Mouse (Mus musculus) midbrain, embryonic 14.5 days (tissue): Measurements from ENCODE around the gene Ift57. TPM values are rescaled to one million over a fixed set of nuclear protein-coding genes. Genes with fewer than 3 reads are reported as not detected.

Source experiments
- ATAC-seq: fragments of 200-750 bp; cut with Nextera tagmentation; 2 replicates; pipeline ENCODE4 v1.8.0; 2017; ENCODE audit warnings: moderate number of reproducible peaks, moderate library complexity; ENCODE audit not compliant: low FRiP score, low TSS enrichment
- DNase-seq: peaks from one replicate; pipeline ENCODE4 v3.0.0-alpha.2; 2015
- H3K27ac ChIP-seq: fragments of 300-500 bp; sonication (generic); replicated peaks from 2 replicates; pipeline ENCODE4 v1.5.1; 2014; ENCODE audit warnings: mild to moderate bottlenecking, low read depth, low read length, moderate library complexity
- H3K27me3 ChIP-seq: fragments of 300-500 bp; sonication (generic); 2 replicates; pipeline ENCODE4 v1.6.1; 2014; ENCODE audit warnings: low read length, control low read depth, mixed read lengths; ENCODE audit not compliant: control insufficient read depth, insufficient read depth
- H3K36me3 ChIP-seq: fragments of 300-500 bp; sonication (generic); 2 replicates; pipeline ENCODE4 v1.6.1; 2014; ENCODE audit warnings: low read length, control low read depth; ENCODE audit not compliant: control insufficient read depth, insufficient read depth
- H3K4me1 ChIP-seq: fragments of 300-500 bp; sonication (generic); 2 replicates; pipeline ENCODE4 v1.6.1; 2014; ENCODE audit warnings: mild to moderate bottlenecking, antibody characterized with exemption, low read length, control low read depth; ENCODE audit not compliant: control insufficient read depth, insufficient read depth
- H3K4me2 ChIP-seq: fragments of 300-500 bp; sonication (generic); 2 replicates; pipeline ENCODE4 v1.6.1; 2014; ENCODE audit warnings: mild to moderate bottlenecking, low read length, moderate library complexity
- H3K4me3 ChIP-seq: fragments of 300-500 bp; sonication (generic); replicated peaks from 2 replicates; pipeline ENCODE4 v1.5.1; 2014; ENCODE audit warnings: low read depth, low read length
- H3K9ac ChIP-seq: fragments of 300-500 bp; sonication (generic); replicated peaks from 2 replicates; pipeline ENCODE4 v1.6.1; 2014; ENCODE audit warnings: mild to moderate bottlenecking, low read length, moderate library complexity
- H3K9me3 ChIP-seq: fragments of 300-500 bp; sonication (generic); 2 replicates; pipeline ENCODE4 v1.6.1; 2016; ENCODE audit warnings: low read length, control low read depth, mixed read lengths; ENCODE audit not compliant: control insufficient read depth
- WGBS: fragments of 180-500 bp; shearing (Covaris S2); extraction: QIAGEN DNeasy Blood & Tissue Kit; methylation state at CpG from one replicate; pipeline ENCODE4 v1.1.7; 2014; 5-methylcytosine and 5-hydroxymethylcytosine counted together
- polyA plus RNA-seq: library from polyadenylated mRNA; unstranded; fragments of >200 nt; fragmentation: Nextera tagmentation; extraction: Ambion mirVana; gene quantifications from 2 replicates; pipeline ENCODE4 v1.2.1, GENCODE M21; 2014

Gene Ift57
- polyA plus RNA-seq, 1 experiment from 2014 or later, result 35.9 TPM

GRCm38 (mm10) chr16:49793596-49793995 is 94.6 kb downstream of the Ift57 start:
- Histone ChIP-seq H3K4me1 (no peaks in the 10 kb centered on the region), H3K9ac (no peak overlapping the region), H3K36me3 (no peaks in the 10 kb centered on the region), H3K4me2 (no peak overlapping the region), H3K9me3 (no peaks in the 10 kb centered on the region), H3K27ac (no peak overlapping the region), H3K27me3 (no peaks in the 10 kb centered on the region), H3K4me3 (no peak overlapping the region)
- no peak for ATAC-seq
- 90% methylated on average over 9 of the region's 9 CpGs for WGBS
- DNase-seq, result no peak

- Histone ChIP-seq H3K9me3 (no peaks in the 10 kb centered on the region), H3K9ac (no peak overlapping the region), H3K27ac (no peak overlapping the region), H3K4me1 (no peaks in the 10 kb centered on the region), H3K27me3 (no peaks in the 10 kb centered on the region), H3K4me3 (no peak overlapping the region), H3K36me3 (no peaks in the 10 kb centered on the region), H3K4me2 (no peak overlapping the region)
- WGBS, result 86% methylated on average over 2 of the region's 2 CpGs
- no peak for DNase-seq
- no peak for ATAC-seq
Measured at GRCm38 (mm10) chr16:49796271-49796670, 97.2 kb downstream of the Ift57 start.

GRCm38 (mm10) chr16:49796954-49797353 is 97.9 kb downstream of the Ift57 start:
- no peak for ATAC-seq
- no peaks in the 10 kb centered on the region for H3K36me3 ChIP-seq
- H3K27me3 ChIP-seq, result no peaks in the 10 kb centered on the region
- 96% methylated on average over 2 of the region's 2 CpGs for WGBS
- H3K9ac ChIP-seq, result no peak overlapping the region
- H3K4me2 ChIP-seq, result no peak overlapping the region
- no peak overlapping the region for H3K4me3 ChIP-seq
- no peaks in the 10 kb centered on the region for H3K4me1 ChIP-seq
- H3K27ac ChIP-seq, result no peak overlapping the region
- no peaks in the 10 kb centered on the region for H3K9me3 ChIP-seq
- DNase-seq, result no peak

GRCm38 (mm10) chr16:49798790-49799189 is 99.8 kb downstream of the Ift57 start:
- H3K4me1 ChIP-seq, result peaks cover 9% of the 10 kb centered on the region; the same call in 1 of the 2 replicates
- no peak overlapping the region for H3K4me3 ChIP-seq
- H3K27me3 ChIP-seq, result no peaks in the 10 kb centered on the region
- ATAC-seq (no peak), DNase-seq (no peak)
- H3K9me3 ChIP-seq, result no peaks in the 10 kb centered on the region
- no peak overlapping the region for H3K27ac ChIP-seq
- no peak overlapping the region for H3K4me2 ChIP-seq
- no peak overlapping the region for H3K9ac ChIP-seq
- H3K36me3 ChIP-seq, result no peaks in the 10 kb centered on the region
- WGBS, result 92% methylated on average over 6 of the region's 6 CpGs

GRCm38 (mm10) chr16:49799597-49800561 is 100.8 kb downstream of the Ift57 start, which contains the start of gene Cd47:
TSS of gene Cd47 (plus strand) at chr16:49800533.
- Histone ChIP-seq H3K36me3 (no peaks in the 10 kb centered on the region), H3K27me3 (no peaks in the 10 kb centered on the region), H3K4me3 (no peak within 1 kb of the TSS), H3K4me1 (peaks cover 17% of the 10 kb centered on the region; the same call in 1 of the 2 replicates), H3K9me3 (no peaks in the 10 kb centered on the region), H3K4me2 (no peak within 1 kb of the TSS), H3K27ac (no peak within 1 kb of the TSS), H3K9ac (no peak within 1 kb of the TSS)
- ATAC-seq (no peak), DNase-seq (no peak)
- WGBS, result 84% methylated on average over 10 of the region's 10 CpGs

GRCm38 (mm10) chr16:49800996-49801395 is 102.0 kb downstream of the Ift57 start:
- H3K9ac ChIP-seq, result no peak overlapping the region
- peaks cover 17% of the 10 kb centered on the region; the same call in 1 of the 2 replicates for H3K4me1 ChIP-seq
- ATAC-seq (no peak), DNase-seq (no peak)
- H3K27me3 ChIP-seq, result no peaks in the 10 kb centered on the region
- WGBS, result 90% methylated on average over 5 of the region's 5 CpGs
- no peaks in the 10 kb centered on the region for H3K36me3 ChIP-seq
- no peak overlapping the region for H3K27ac ChIP-seq
- no peak overlapping the region for H3K4me2 ChIP-seq
- H3K9me3 ChIP-seq, result no peaks in the 10 kb centered on the region
- no peak overlapping the region for H3K4me3 ChIP-seq

- no peak overlapping the region for H3K9ac ChIP-seq
- no peak overlapping the region for H3K4me3 ChIP-seq
- H3K4me2 ChIP-seq, result no peak overlapping the region
- DNase-seq (no peak), ATAC-seq (no peak)
- H3K36me3 ChIP-seq, result no peaks in the 10 kb centered on the region
- H3K4me1 ChIP-seq, result peaks cover 17% of the 10 kb centered on the region; the same call in 1 of the 2 replicates
- 83% methylated on average over 5 of the region's 5 CpGs for WGBS
- H3K9me3 ChIP-seq, result no peaks in the 10 kb centered on the region
- no peak overlapping the region for H3K27ac ChIP-seq
- no peaks in the 10 kb centered on the region for H3K27me3 ChIP-seq
Measured at GRCm38 (mm10) chr16:49801399-49801798, 102.4 kb downstream of the Ift57 start.

- H3K9me3 ChIP-seq, result no peaks in the 10 kb centered on the region
- H3K27ac ChIP-seq, result no peak overlapping the region
- peaks cover 17% of the 10 kb centered on the region; the same call in 1 of the 2 replicates for H3K4me1 ChIP-seq
- no peak for ATAC-seq
- no peak for DNase-seq
- H3K27me3 ChIP-seq, result no peaks in the 10 kb centered on the region
- 54% methylated on average over 2 of the region's 2 CpGs for WGBS
- no peak overlapping the region for H3K4me3 ChIP-seq
- H3K9ac ChIP-seq, result no peak overlapping the region
- no peak overlapping the region for H3K4me2 ChIP-seq
- H3K36me3 ChIP-seq, result no peaks in the 10 kb centered on the region
Measured at GRCm38 (mm10) chr16:49802993-49803392, 104.0 kb downstream of the Ift57 start.
